Comparison of ENCODE assay signal across 9 mouse cellular contexts in the genomic region with DNA sequence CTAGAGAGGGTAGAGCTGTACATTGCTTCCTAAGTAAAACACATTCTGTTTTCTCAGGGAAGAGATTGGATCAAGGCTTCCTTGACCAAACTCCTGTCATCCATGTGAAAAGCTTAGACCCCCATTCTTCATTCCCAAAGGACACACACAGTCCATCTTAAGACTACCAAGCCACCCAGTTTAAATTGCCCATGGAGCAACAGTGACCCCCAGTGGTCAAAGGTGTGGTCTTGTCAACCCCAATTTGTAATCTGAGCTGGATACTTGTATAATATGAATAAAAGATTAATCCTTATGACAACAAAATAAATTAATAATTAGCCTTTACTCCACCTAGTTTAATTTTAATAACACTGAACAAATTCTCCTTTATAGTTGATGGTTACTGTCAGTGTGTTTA. TPM values are rescaled to one million over a fixed set of nuclear protein-coding genes. Genes with fewer than 3 reads are reported as not detected.
DNase-seq lines count a peak whose midpoint lies in the region; ATAC-seq and TF ChIP-seq lines count a peak whose summit lies in the region.
"Had no signal": no experiment of that assay in that cellular context is flagged by ENCODE, and none has a peak within 500 bp of the region (broad histone marks: within the 10 kb centered on the region; RNA-seq: fewer than 3 reads in every experiment).

No protein-coding gene starts in this region.

- peak; percentile 91 for TF ChIP-seq CTCF in left cerebral cortex, adult 2 months (IDR thresholded peaks at IDR 0.05)

- H3K27ac ChIP-seq in left cerebral cortex, adult 2 months, result no peak overlapping the region
- H3K27ac ChIP-seq: heart, embryonic 15.5 days had no signal

- H3K4me3 ChIP-seq in left cerebral cortex, adult 2 months, result no peak overlapping the region
- H3K4me3 ChIP-seq: heart, embryonic 15.5 days had no signal

- DNase-seq in gastrocnemius, postnatal 10 days, result peak; percentile 55
- no peak for DNase-seq in gastrocnemius, adult 8-10 months (ENCODE audit: low spot score in 2 of 2)
- DNase-seq in 416B (ENCODE audit: low read depth), result peak; percentile 57
- DNase-seq in adrenal gland, postnatal 10 days, result peak; percentile 67
- peak; percentile 55 to 73 for DNase-seq in left cerebral cortex, adult 2 months (ENCODE audit: extremely low spot score in 1 of 2, low spot score in 2 of 2)
- DNase-seq in retina, postnatal 7 days (ENCODE audit: low read depth, low spot score), result peak; percentile 53
- DNase-seq in thymus, postnatal 10 days (ENCODE audit: low spot score in 2 of 2), result no peak

- ATAC-seq in granulocyte monocyte progenitor cell, adult 5-6 weeks (replicated peaks; ENCODE audit: poor library complexity, severe bottlenecking), result peak; percentile 59; the same call in 1 of the 2 replicates

- intact Hi-C loops in left cerebral cortex, adult 2 months (cut with DNase I), result loop anchor here (1.0 to 10.0 kb wide), 3 partner anchors 531 to 1754 kb away; no protein-coding TSS in a partner anchor

RNA-seq across cellular contexts. Expression of a gene that starts 24.7 kb away (rescaled TPM):
- total RNA-seq in gastrocnemius, postnatal 10 days (2021), result 1 to 10 TPM; 3.2 to 5.7 TPM
- total RNA-seq in gastrocnemius, adult 8-10 months (2022), result under 1 TPM; 0.41 to 0.88 (median 0.53) TPM
- total RNA-seq in adrenal gland, postnatal 10 days (2021), result 1 to 10 TPM; 2.7 to 2.8 TPM
- not detected in 2 replicates for total RNA-seq in granulocyte monocyte progenitor cell, adult 5-6 weeks (2014; fragmentation: Nextera tagmentation)
- not detected in 2 replicates for total RNA-seq in granulocyte monocyte progenitor cell, adult 5-6 weeks (2017)
- 10 to 100 TPM; 10.5 to 13.7 TPM for total RNA-seq in left cerebral cortex, adult 2 months (2021)

Comparison
In these comparisons a context has a peak if more than half of its experiments do, and no peak if none do; other contexts are left out.
1. DNase-seq: peak in gastrocnemius, postnatal 10 days (single experiment), 416B (single experiment), adrenal gland, postnatal 10 days (single experiment), left cerebral cortex, adult 2 months (2 of 2) and retina, postnatal 7 days (single experiment); none in gastrocnemius, adult 8-10 months (0 of 2) and thymus, postnatal 10 days (0 of 2).